Mouse (Mus musculus) bone marrow, adult 2 months (tissue): ENCODE data around the gene Dpp3.

Source experiments
- CTCF ChIP-seq: fragments of 200-500 bp; IDR thresholded peaks from 2 replicates; pipeline ENCODE4 v1.5.1; 2011; ENCODE audit warnings: low read length, control low read depth; ENCODE audit not compliant: control insufficient read depth, insufficient read depth
- POLR2A ChIP-seq: fragments of 200-500 bp; IDR thresholded peaks from 2 replicates; pipeline ENCODE4 v1.6.1; 2011; ENCODE audit warnings: low read depth, mild to moderate bottlenecking, control low read depth, low read length, borderline replicate concordance; ENCODE audit not compliant: control insufficient read depth

- TF ChIP-seq CTCF: no peak
- no peak for TF ChIP-seq POLR2A
Measured at GRCm38 (mm10) chr19:4943253-4943588, 15.1 kb upstream of the Dpp3 start.
